Comparison of ENCODE assay signal across 13 mouse cellular contexts in the genomic region with DNA sequence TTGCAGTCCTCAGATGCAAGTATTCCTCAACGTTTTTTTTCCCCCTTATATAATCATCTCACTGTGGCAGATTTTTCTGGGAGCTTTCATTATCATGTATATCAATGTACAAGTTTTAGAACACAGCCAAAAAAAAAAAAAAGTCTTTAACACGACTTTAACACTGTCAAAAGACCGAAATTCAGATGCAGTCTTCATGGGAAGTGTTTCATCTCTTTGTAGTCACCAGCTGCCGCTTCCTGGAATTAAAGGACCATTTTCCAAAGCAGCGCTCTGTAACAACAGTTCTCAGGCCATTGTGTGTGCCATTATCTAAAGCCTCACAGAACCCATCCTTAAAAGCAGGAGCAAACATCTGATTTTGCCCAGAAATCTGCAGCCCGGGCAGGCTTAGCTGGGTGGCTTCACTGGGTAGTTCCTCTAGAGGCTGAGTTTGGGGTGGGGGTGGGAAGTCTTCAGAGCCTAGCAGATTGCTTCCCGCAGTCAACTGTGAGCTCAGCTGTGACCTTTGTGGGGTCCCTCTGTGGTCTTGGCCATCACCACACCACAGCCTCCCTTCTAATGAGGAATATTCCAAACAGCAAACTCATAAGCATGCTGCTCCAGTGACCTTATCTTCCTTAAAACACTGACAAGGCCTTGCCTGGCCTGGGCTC. TPM values are rescaled to one million over a fixed set of nuclear protein-coding genes. Genes with fewer than 3 reads are reported as not detected.
DNase-seq lines count a peak whose midpoint lies in the region; ATAC-seq lines count a peak whose summit lies in the region.
"Had no signal": no experiment of that assay in that cellular context is flagged by ENCODE, and none has a peak within 500 bp of the region (broad histone marks: within the 10 kb centered on the region; RNA-seq: fewer than 3 reads in every experiment).

No protein-coding gene starts in this region.

- 60% methylated on average over 7 of the region's 7 CpGs for WGBS in heart, embryonic 16.5 days
- 46% methylated on average over 7 of the region's 7 CpGs for WGBS in forebrain, embryonic 12.5 days
- WGBS in midbrain, embryonic 11.5 days: 34% methylated on average over 7 of the region's 7 CpGs

- intact Hi-C loops in heart, postnatal 14 days (cut with DNase I): loop anchor here (10.0 kb wide), 1 partner anchor 158 kb away; no protein-coding TSS in a partner anchor

- H3K9me3 ChIP-seq in heart, embryonic 16.5 days (replicated peaks; ENCODE audit: control insufficient read depth, low read length): no peaks in the 10 kb centered on the region
- H3K9me3 ChIP-seq in forebrain, embryonic 12.5 days: no peaks in the 10 kb centered on the region
- no peaks in the 10 kb centered on the region for H3K9me3 ChIP-seq in midbrain, embryonic 11.5 days (ENCODE audit: control insufficient read depth, low read length)
- H3K9me3 ChIP-seq: embryonic facial prominence, embryonic 12.5 days had no signal

- H3K27me3 ChIP-seq in heart, embryonic 16.5 days (ENCODE audit: control insufficient read depth, insufficient read depth, low read length): no peaks in the 10 kb centered on the region
- H3K27me3 ChIP-seq in forebrain, embryonic 12.5 days: no peaks in the 10 kb centered on the region
- no peaks in the 10 kb centered on the region for H3K27me3 ChIP-seq in midbrain, embryonic 11.5 days (ENCODE audit: control insufficient read depth, insufficient read depth, low read length)
- H3K27me3 ChIP-seq: embryonic facial prominence, embryonic 12.5 days had no signal

- no peak overlapping the region for H3K4me3 ChIP-seq in heart, embryonic 16.5 days (ENCODE audit: low read length)
- H3K4me3 ChIP-seq in forebrain, embryonic 12.5 days (replicated peaks): no peak overlapping the region
- no peak overlapping the region for H3K4me3 ChIP-seq in midbrain, embryonic 11.5 days (ENCODE audit: low read depth, low read length)
- H3K4me3 ChIP-seq: embryonic facial prominence, embryonic 12.5 days had no signal

- no peak for ATAC-seq in heart, embryonic 16.5 days (replicated peaks; ENCODE audit: extremely low read depth, insufficient read depth, low FRiP score)
- ATAC-seq in forebrain, embryonic 12.5 days (ENCODE audit: low FRiP score): peak; percentile 65; the same call in 1 of the 2 replicates
- ATAC-seq in midbrain, embryonic 11.5 days (ENCODE audit: low FRiP score): peak; percentile 81
- ATAC-seq: CD4-positive, CD25-positive, alpha-beta regulatory T cell, adult 4 months had no signal

- no peak overlapping the region for H3K4me2 ChIP-seq in heart, embryonic 16.5 days (ENCODE audit: low read depth, low read length)
- no peak overlapping the region for H3K4me2 ChIP-seq in forebrain, embryonic 12.5 days
- H3K4me2 ChIP-seq in midbrain, embryonic 11.5 days: no peak overlapping the region
- H3K4me2 ChIP-seq: embryonic facial prominence, embryonic 12.5 days had no signal

- H3K4me1 ChIP-seq in heart, embryonic 16.5 days (ENCODE audit: control insufficient read depth, insufficient read depth, low read length): no peaks in the 10 kb centered on the region
- peaks cover 7% of the 10 kb centered on the region for H3K4me1 ChIP-seq in forebrain, embryonic 12.5 days
- H3K4me1 ChIP-seq in midbrain, embryonic 11.5 days (ENCODE audit: control insufficient read depth, insufficient read depth, low read length): peaks cover 8% of the 10 kb centered on the region; the same call in 1 of the 2 replicates
- H3K4me1 ChIP-seq: embryonic facial prominence, embryonic 12.5 days had no signal

- H3K9ac ChIP-seq in heart, embryonic 16.5 days (ENCODE audit: low read length): no peak overlapping the region
- no peak overlapping the region for H3K9ac ChIP-seq in forebrain, embryonic 12.5 days
- peak overlapping the region; percentile 2; the same call in 1 of the 2 replicates for H3K9ac ChIP-seq in midbrain, embryonic 11.5 days (ENCODE audit: low read length)
- H3K9ac ChIP-seq: embryonic facial prominence, embryonic 12.5 days had no signal

- no peak for DNase-seq in heart, postnatal 14 days
- peak; percentile 27 for DNase-seq in brain, adult 2 months (ENCODE audit: low read depth, low spot score)
- DNase-seq in midbrain, embryonic 11.5 days (ENCODE audit: low spot score, missing footprints): peak; percentile 93
- DNase-seq in frontal cortex, postnatal 14 days (ENCODE audit: low spot score in 2 of 2): no peak
- no peak for DNase-seq in left cerebral cortex, adult 11 months (ENCODE audit: low spot score)
- DNase-seq: adrenal gland, adult 8-10 months; kidney, adult 11 months; lung, adult 2 months; right cerebral cortex, postnatal 4 days had no signal

- H3K36me3 ChIP-seq in heart, embryonic 16.5 days (ENCODE audit: control insufficient read depth, insufficient read depth): no peaks in the 10 kb centered on the region
- no peaks in the 10 kb centered on the region for H3K36me3 ChIP-seq in forebrain, embryonic 12.5 days (replicated peaks)
- H3K36me3 ChIP-seq in midbrain, embryonic 11.5 days (ENCODE audit: control insufficient read depth, insufficient read depth, low read length): no peaks in the 10 kb centered on the region
- H3K36me3 ChIP-seq: embryonic facial prominence, embryonic 12.5 days had no signal

- H3K27ac ChIP-seq in heart, embryonic 16.5 days (ENCODE audit: low read length): peak overlapping the region; percentile 34
- peak overlapping the region; percentile 50 for H3K27ac ChIP-seq in forebrain, embryonic 12.5 days
- H3K27ac ChIP-seq in midbrain, embryonic 11.5 days (ENCODE audit: low read depth, low read length): peak overlapping the region; percentile 67; the same call in 1 of the 2 replicates
- H3K27ac ChIP-seq: embryonic facial prominence, embryonic 12.5 days had no signal

RNA-seq across cellular contexts. Expression of a gene that starts 22.1 kb away (rescaled TPM):
- 106 and 125 TPM in 2 replicates for polyA plus RNA-seq in heart, embryonic 16.5 days (2015; fragmentation: Nextera tagmentation; extraction: Ambion mirVana)
- total RNA-seq in heart, postnatal 14 days (2021): 10 to 100 TPM; 78.8 to 88.3 TPM
- 208 and 212 TPM in 2 replicates for polyA plus RNA-seq in forebrain, embryonic 12.5 days (2016; fragmentation: Nextera tagmentation; extraction: Ambion mirVana)
- 259 and 280 TPM in 2 replicates for polyA plus RNA-seq in midbrain, embryonic 11.5 days (2014; fragmentation: Nextera tagmentation; extraction: Ambion mirVana)

RNA-seq across cellular contexts. Expression of a gene that starts 41.6 kb away (rescaled TPM):
- 40.8 and 46.2 TPM in 2 replicates for polyA plus RNA-seq in heart, embryonic 16.5 days (2015; fragmentation: Nextera tagmentation; extraction: Ambion mirVana)
- 10 to 100 TPM; 10.2 to 10.9 TPM for total RNA-seq in heart, postnatal 14 days (2021)
- 32.3 and 32.7 TPM in 2 replicates for polyA plus RNA-seq in forebrain, embryonic 12.5 days (2016; fragmentation: Nextera tagmentation; extraction: Ambion mirVana)
- polyA plus RNA-seq in midbrain, embryonic 11.5 days (2014; fragmentation: Nextera tagmentation; extraction: Ambion mirVana): 59.9 and 64.0 TPM in 2 replicates

RNA-seq across cellular contexts. Expression of a gene that starts 58.1 kb away (rescaled TPM):
- 31.2 and 36.7 TPM in 2 replicates for polyA plus RNA-seq in heart, embryonic 16.5 days (2015; fragmentation: Nextera tagmentation; extraction: Ambion mirVana)
- 10 to 100 TPM; 19.7 to 20.6 TPM for total RNA-seq in heart, postnatal 14 days (2021)
- polyA plus RNA-seq in forebrain, embryonic 12.5 days (2016; fragmentation: Nextera tagmentation; extraction: Ambion mirVana): 8.0 and 9.9 TPM in 2 replicates
- polyA plus RNA-seq in midbrain, embryonic 11.5 days (2014; fragmentation: Nextera tagmentation; extraction: Ambion mirVana): 6.7 and 6.8 TPM in 2 replicates

Comparison
In these comparisons a context has a peak if more than half of its experiments do, and no peak if none do; other contexts are left out.
1. DNase-seq: peak in brain, adult 2 months (single experiment) and midbrain, embryonic 11.5 days (single experiment); none in heart, postnatal 14 days (0 of 2), frontal cortex, postnatal 14 days (0 of 2) and left cerebral cortex, adult 11 months (single experiment).
2. Peak in every context shown above with its lines, with median percentiles within 50 percentile points of each other: H3K27ac ChIP-seq.